Mouse (Mus musculus) heart, adult 11 months (tissue): ENCODE measurements around the gene Ifna13.

Experiments used
- DNase-seq: peaks from one replicate; pipeline ENCODE4 v3.0.0; 2022

Ifna13 gene

DNA sequence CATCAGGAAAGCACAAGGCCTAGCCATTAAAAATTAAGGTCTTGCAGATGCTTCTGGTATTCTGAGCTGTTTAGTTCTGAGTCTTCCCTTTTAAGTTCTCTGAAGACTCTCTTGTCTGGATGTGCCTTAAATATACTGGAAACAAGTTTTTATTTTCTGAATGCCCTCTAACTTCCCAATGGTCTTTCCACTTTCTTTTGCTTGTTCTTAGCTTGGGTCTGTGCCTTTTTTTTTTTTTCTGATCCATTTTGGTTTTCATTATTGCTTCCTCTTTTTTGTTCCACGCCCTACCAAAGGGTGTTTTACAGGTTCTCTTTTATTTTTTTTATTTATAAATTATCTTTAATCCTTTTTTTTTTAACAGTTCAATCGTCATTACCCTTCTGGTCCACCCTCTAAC is at the start of gene Ifna13:
Gene Ifna13, minus strand, starts transcription at position 101 of the 400 bp plus-strand sequence.
- DNase-seq, result no peak

DNA sequence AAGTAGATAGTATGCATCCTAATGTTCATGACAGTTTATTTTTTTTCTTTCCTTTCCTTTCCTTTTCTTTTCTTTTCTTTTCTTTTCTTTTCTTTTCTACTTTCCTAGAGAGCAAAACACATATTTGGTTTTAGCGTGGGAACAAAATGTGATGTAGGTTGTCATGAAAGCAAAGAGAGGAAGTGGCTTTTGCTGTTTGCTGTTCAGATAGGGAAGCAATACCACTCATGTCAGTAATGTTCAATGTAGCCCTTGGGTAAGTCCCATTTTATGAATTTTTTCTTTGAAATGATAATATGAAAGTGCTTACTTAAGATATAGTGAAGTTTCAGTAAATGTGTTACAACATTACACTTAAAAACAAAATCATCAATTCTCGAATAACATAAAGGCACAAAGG is 49.1 kb upstream of the Ifna13 start:
- DNase-seq, result no peak

DNA sequence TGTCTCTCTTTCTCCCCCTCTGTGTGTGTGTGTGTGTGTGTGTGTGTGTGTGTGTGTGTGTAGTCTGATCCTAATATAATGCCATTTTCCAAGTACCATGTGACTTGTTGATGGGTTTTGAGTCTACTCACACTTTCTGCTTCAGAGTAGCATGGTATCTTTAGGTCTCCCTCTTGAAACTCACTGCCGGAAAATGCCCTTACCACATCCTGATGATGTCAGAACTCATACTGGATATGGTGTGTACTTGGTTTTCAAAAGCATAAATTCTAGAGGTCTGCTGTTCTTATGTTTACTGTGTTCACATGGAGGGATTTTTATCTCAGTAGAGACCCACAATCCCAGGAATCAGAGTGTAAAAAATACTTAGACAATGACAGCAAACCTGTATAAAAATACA is 48.3 kb upstream of the Ifna13 start:
- no peak for DNase-seq

GRCm38 (mm10) chr4:88691259-88691658 is 47.0 kb upstream of the Ifna13 start, which contains the start of gene Ifnab:
TSS of gene Ifnab (minus strand) at chr4:88691359.
- DNase-seq, result no peak

DNA sequence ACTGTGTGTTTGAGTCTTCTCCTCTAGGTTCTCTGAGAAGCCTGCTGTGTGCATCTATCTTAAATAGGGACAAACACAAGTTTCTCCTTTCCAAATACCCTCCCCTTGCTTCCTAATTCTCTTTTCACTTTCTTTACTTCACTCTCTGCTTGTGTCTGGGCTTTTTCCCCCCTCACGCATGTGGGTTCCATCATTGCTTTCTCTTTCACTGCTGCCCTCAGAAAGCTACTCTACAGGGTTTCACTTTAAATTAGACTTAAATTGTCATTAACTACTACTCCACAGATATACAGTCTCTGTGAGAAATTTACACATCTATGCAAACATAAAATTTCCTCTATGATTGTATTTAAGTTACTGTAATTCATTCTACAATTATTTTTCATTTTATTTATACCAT is 39.6 kb upstream of the Ifna13 start, which contains the start of gene Ifna2:
Gene Ifna2, minus strand, starts transcription at position 101 of the 400 bp plus-strand sequence.
- DNase-seq, result no peak

DNA sequence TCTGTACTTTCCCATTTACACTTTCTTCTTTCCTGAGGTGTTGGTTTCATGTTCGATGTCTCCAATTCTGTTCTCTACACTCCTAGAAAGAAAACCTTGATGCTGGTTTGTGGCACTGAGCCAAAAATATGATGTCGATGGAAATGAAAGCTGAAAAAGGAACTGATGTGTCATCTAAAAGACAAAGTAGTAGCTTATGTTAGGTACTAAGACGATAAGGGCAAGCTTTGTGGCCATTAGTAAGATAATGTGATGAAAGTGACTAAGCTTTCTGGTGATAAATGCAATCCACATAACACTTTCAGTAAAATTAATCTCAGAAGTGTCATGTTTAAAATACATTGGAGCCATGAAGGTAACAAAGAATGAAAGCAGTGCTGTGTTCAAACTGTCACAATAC is 37.1 kb upstream of the Ifna13 start:
- DNase-seq, result no peak

GRCm38 (mm10) chr4:88680362-88680761 is 36.1 kb upstream of the Ifna13 start:
- no peak for DNase-seq

- no peak for DNase-seq
These were observed 32.6 kb upstream of the Ifna13 start, which contains the start of gene Ifna16 for GRCm38 (mm10) chr4:88676824-88677223. TSS of gene Ifna16 (minus strand) at chr4:88676924.

DNA sequence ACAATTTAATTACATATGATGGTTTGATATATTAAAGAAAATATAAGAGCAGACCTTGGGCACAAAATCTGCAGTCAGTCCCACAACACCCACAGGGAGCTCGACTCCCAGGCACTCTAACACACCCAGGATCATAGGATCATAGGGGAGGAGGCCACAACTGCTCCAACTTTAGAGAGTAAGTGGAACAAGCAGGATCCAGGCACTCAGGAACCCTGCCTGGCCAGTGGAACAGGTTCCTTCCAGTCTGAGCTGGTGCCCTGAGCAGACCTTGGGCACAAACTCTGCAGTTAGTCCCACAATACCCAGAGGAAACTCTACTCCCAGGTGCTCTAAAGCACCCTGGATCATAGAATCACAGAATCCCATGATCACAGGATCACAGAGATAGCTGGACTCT is 11.2 kb upstream of the Ifna13 start:
- peak; percentile 72 for DNase-seq

DNA sequence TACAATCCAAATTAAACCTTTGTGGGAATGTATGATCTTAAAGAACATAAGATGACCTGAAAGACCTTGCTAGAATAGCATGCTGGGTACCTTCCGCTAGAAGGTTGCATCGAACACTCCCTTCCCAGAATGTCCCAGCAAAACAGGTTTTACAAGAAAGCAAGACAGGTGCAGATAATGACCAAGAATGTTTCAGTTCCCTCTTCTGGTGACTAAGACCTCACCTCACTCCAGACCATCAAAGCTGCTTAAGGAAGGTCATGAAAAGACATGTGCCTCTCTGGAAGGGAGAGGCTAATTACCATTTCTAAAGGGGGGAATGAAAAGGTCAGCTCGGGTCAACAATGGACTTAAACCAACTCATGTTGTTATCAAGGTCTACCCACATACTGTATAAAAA is 9.4 kb upstream of the Ifna13 start:
- DNase-seq, result no peak

DNA sequence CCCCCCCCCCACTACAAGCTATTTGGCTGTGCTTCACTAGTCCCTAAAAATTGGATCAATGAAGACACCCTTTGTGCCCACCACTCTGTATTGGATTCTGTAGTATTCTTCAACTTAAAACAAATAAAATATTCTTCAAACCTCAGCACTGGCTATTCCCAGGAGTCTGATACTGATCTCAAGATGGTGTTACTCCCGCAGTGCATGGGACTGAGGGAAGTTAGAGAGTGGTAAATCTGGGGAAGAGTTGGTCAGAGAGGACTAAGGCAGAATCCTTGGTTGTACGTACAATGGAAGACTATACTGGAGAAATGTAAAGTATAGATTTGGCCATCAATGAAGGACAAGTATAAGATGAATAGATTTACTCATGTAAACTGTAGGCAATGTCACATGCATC is 1.7 kb downstream of the Ifna13 start:
- DNase-seq, result no peak

GRCm38 (mm10) chr4:88641077-88641831 is 3.0 kb downstream of the Ifna13 start:
- DNase-seq, result peak; percentile 98

GRCm38 (mm10) chr4:88640704-88641076 is 3.6 kb downstream of the Ifna13 start:
- peak; percentile 88 for DNase-seq

DNA sequence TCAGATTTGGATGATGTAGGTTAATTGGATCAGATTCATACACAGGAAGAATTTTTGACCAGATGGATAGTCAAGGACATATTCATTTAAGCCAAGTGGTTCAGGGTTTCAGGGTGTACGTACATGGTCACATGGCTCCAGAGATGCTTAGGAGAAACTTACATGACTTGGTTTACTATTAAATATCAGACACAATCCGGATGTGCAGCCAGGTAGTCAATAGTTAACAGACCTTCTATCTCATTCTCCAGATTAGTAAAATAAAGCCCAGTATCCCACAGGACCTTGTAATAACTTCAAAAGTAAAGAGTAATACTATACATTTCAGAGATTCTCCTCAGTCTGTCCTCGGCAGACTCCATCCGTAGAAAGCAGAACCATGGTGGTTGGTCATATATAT is 9.9 kb downstream of the Ifna13 start, which contains the start of gene C87499:
Gene C87499, minus strand, starts transcription at position 101 of the 400 bp plus-strand sequence.
- no peak for DNase-seq

DNA sequence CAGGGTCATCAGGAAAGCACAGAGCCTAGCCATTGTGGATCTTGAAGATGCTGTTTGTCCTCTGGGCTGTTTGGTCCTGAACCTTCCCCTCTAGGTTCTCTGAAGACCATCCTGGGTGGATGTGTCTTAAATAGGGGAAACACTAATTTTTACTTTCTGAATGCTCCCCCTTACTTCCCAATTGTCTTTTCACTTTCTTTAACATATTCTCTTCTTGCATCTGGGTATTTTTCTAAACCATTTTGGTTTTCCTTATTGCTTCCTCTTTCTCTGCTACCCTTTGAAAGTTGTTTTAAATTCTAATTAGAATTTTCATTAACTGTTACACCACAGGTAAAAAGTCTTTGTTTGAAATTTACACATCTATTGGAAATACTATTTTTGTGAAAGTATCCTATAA is 41.0 kb downstream of the Ifna13 start, which contains the start of gene Ifna12:
Gene Ifna12, minus strand, starts transcription at position 101 of the 400 bp plus-strand sequence.
- no peak for DNase-seq
